Mouse (Mus musculus): ENCODE results near the gene Tgfbr3. TPM values are rescaled to one million over a fixed set of nuclear protein-coding genes. Genes with fewer than 3 reads are reported as not detected.

Tgfbr3 gene
- polyA plus RNA-seq (2012; rRNA removed) (20.7 and 23.2 TPM in 2 replicates), polyA plus RNA-seq (2014; fragmentation: Nextera tagmentation; extraction: Ambion mirVana) (29.0 and 29.4 TPM in 2 replicates)

DNA sequence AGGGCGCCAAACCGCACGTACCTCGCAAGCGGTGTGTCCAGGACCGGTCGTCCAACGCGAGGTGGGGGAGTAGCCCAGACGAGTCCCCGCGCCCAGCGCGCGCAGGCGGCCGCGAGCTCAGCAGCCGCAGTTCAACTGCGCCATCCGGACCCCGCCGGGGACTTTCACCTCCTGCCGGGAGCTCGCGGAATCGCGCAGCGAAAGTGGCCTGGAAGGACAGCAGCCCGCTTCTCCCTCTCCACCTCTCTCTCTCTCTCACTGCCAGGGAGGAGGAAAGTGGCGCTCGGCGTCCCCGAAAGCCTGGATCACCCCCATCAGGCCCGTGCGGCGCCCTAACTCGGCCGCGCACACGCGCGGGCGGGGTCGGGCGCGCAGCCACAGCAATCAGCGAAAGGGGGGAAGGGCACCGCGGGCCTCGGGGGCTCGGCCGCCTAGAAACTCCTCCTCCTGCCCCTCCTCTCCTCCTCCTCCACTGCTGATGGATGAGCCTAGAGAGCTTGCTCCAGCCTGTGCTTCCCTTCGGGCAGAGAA is at the start of gene Tgfbr3:
Tgfbr3 (minus strand) TSS at position 396 of the 531 bp plus-strand sequence.
- Histone ChIP-seq H3K4me3 (replicated peaks; ENCODE audit: low read length) (peak within 1 kb of the TSS; percentile 97), H3K4me2 (replicated peaks; ENCODE audit: low read depth, low read length, severe bottlenecking) (peak within 1 kb of the TSS; percentile 78), H3K36me3 (ENCODE audit: control insufficient read depth, insufficient read depth, low read length) (no peaks in the 10 kb centered on the region), H3K9ac (ENCODE audit: low read depth, low read length, severe bottlenecking) (peak within 1 kb of the TSS; percentile 86), H3K4me1 (ENCODE audit: control insufficient read depth, insufficient read depth, low read length) (peaks cover 17% of the 10 kb centered on the region), H3K9me3 (ENCODE audit: control insufficient read depth, low read length) (no peaks in the 10 kb centered on the region), H3K27ac (replicated peaks; ENCODE audit: low read depth, low read length) (peak within 1 kb of the TSS; percentile 86), H3K27me3 (ENCODE audit: control insufficient read depth, insufficient read depth, low read length) (no peaks in the 10 kb centered on the region; the same call in 1 of the 2 replicates)
- TF ChIP-seq POLR2A (IDR thresholded peaks at IDR 0.05; ENCODE audit: borderline replicate concordance, extremely low read depth, insufficient read depth, insufficient read length) = peak; percentile 74; the same call in 1 of the 2 replicates
- WGBS = under 1% methylated on average over 29 of the region's 54 CpGs
- DNase-seq (ENCODE audit: low spot score) (peak; percentile 90), ATAC-seq (ENCODE audit: low FRiP score, low read depth) (peak; percentile 91)

DNA sequence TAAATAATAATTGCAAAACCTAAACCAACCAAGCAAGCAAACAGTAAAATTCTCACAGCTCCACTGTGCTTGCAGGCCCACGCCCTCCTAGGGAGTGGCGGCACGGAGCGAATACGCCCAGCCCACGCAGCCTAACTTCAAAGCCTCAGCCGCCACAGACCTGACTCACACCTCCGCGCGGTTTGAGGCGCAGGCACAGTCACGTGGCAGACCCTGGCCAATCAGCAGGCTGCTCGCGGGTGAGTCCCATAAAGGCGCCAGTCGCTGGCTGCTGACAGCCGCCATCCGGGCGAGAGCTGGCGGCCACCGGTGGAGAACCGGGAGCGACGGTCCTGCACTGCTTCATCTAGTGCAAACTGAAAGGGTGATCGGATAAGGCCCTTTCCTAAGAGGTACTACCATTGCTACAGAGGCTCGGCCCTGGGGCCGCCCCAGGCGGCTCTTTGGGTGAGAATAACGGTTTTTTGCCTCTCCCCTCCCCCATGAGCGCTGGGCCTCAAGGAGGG is 41.5 kb upstream of the Tgfbr3 start, which contains the start of gene Brdt:
Brdt (plus strand) TSS at position 244 of the 506 bp plus-strand sequence.
- 90% methylated on average over 29 of the region's 30 CpGs for WGBS
- no peak for DNase-seq (ENCODE audit: low spot score)
- no peak for TF ChIP-seq POLR2A (IDR thresholded peaks at IDR 0.05; ENCODE audit: borderline replicate concordance, extremely low read depth, insufficient read depth, insufficient read length)
- Histone ChIP-seq H3K4me3 (replicated peaks; ENCODE audit: low read length) (no peak within 1 kb of the TSS), H3K36me3 (ENCODE audit: control insufficient read depth, insufficient read depth, low read length) (no peaks in the 10 kb centered on the region), H3K4me2 (replicated peaks; ENCODE audit: low read depth, low read length, severe bottlenecking) (no peak within 1 kb of the TSS), H3K4me1 (ENCODE audit: control insufficient read depth, insufficient read depth, low read length) (no peaks in the 10 kb centered on the region), H3K27ac (replicated peaks; ENCODE audit: low read depth, low read length) (no peak within 1 kb of the TSS), H3K9ac (ENCODE audit: low read depth, low read length, severe bottlenecking) (no peak within 1 kb of the TSS), H3K9me3 (ENCODE audit: control insufficient read depth, low read length) (no peaks in the 10 kb centered on the region), H3K27me3 (ENCODE audit: control insufficient read depth, insufficient read depth, low read length) (no peaks in the 10 kb centered on the region)
- no peak for ATAC-seq (ENCODE audit: low FRiP score, low read depth)

- Histone ChIP-seq H3K27me3 (ENCODE audit: control insufficient read depth, insufficient read depth, low read length) (no peaks in the 10 kb centered on the region), H3K27ac (replicated peaks; ENCODE audit: low read depth, low read length) (no peak overlapping the region), H3K4me1 (ENCODE audit: control insufficient read depth, insufficient read depth, low read length) (no peaks in the 10 kb centered on the region; the same call in 1 of the 2 replicates), H3K4me3 (replicated peaks; ENCODE audit: low read length) (no peak overlapping the region), H3K4me2 (replicated peaks; ENCODE audit: low read depth, low read length, severe bottlenecking) (no peak overlapping the region), H3K9ac (ENCODE audit: low read depth, low read length, severe bottlenecking) (no peak overlapping the region), H3K9me3 (ENCODE audit: control insufficient read depth, low read length) (no peaks in the 10 kb centered on the region), H3K36me3 (ENCODE audit: control insufficient read depth, insufficient read depth, low read length) (no peaks in the 10 kb centered on the region)
- 6% methylated on average over 1 of the region's 1 CpGs for WGBS
- DNase-seq (ENCODE audit: low spot score) (peak; percentile 83), ATAC-seq (ENCODE audit: low FRiP score, low read depth) (no peak)
- no peak for TF ChIP-seq POLR2A (IDR thresholded peaks at IDR 0.05; ENCODE audit: borderline replicate concordance, extremely low read depth, insufficient read depth, insufficient read length)
Measured at GRCm38 (mm10) chr5:107320703-107321102, 31.3 kb upstream of the Tgfbr3 start.

GRCm38 (mm10) chr5:107317141-107317540 is 27.7 kb upstream of the Tgfbr3 start:
- no peak overlapping the region for H3K9ac ChIP-seq (ENCODE audit: low read depth, low read length, severe bottlenecking)
- H3K4me1 ChIP-seq (ENCODE audit: control insufficient read depth, insufficient read depth, low read length) = no peaks in the 10 kb centered on the region; the same call in 1 of the 2 replicates
- DNase-seq (ENCODE audit: low spot score) (no peak), ATAC-seq (ENCODE audit: low FRiP score, low read depth) (no peak)
- WGBS = 91% methylated on average over 7 of the region's 7 CpGs
- no peaks in the 10 kb centered on the region for H3K27me3 ChIP-seq (ENCODE audit: control insufficient read depth, insufficient read depth, low read length)
- no peak overlapping the region for H3K4me3 ChIP-seq (replicated peaks; ENCODE audit: low read length)
- no peak overlapping the region for H3K4me2 ChIP-seq (replicated peaks; ENCODE audit: low read depth, low read length, severe bottlenecking)
- H3K27ac ChIP-seq (replicated peaks; ENCODE audit: low read depth, low read length) = no peak overlapping the region
- H3K36me3 ChIP-seq (ENCODE audit: control insufficient read depth, insufficient read depth, low read length) = no peaks in the 10 kb centered on the region
- no peaks in the 10 kb centered on the region for H3K9me3 ChIP-seq (ENCODE audit: control insufficient read depth, low read length)
- no peak for TF ChIP-seq POLR2A (IDR thresholded peaks at IDR 0.05; ENCODE audit: borderline replicate concordance, extremely low read depth, insufficient read depth, insufficient read length)

GRCm38 (mm10) chr5:107307432-107307831 is 18.0 kb upstream of the Tgfbr3 start:
- Histone ChIP-seq H3K4me3 (replicated peaks; ENCODE audit: low read length) (no peak overlapping the region), H3K9me3 (ENCODE audit: control insufficient read depth, low read length) (no peaks in the 10 kb centered on the region), H3K36me3 (ENCODE audit: control insufficient read depth, insufficient read depth, low read length) (no peaks in the 10 kb centered on the region), H3K4me1 (ENCODE audit: control insufficient read depth, insufficient read depth, low read length) (peaks cover 3% of the 10 kb centered on the region; the same call in 1 of the 2 replicates), H3K27me3 (ENCODE audit: control insufficient read depth, insufficient read depth, low read length) (no peaks in the 10 kb centered on the region), H3K4me2 (replicated peaks; ENCODE audit: low read depth, low read length, severe bottlenecking) (no peak overlapping the region), H3K27ac (replicated peaks; ENCODE audit: low read depth, low read length) (no peak overlapping the region), H3K9ac (ENCODE audit: low read depth, low read length, severe bottlenecking) (no peak overlapping the region)
- DNase-seq (ENCODE audit: low spot score) = no peak
- 60% methylated on average over 4 of the region's 4 CpGs for WGBS
- ATAC-seq (ENCODE audit: low FRiP score, low read depth) = no peak
- no peak for TF ChIP-seq POLR2A (IDR thresholded peaks at IDR 0.05; ENCODE audit: borderline replicate concordance, extremely low read depth, insufficient read depth, insufficient read length)
